Mouse (Mus musculus) heart, adult 9 months (tissue): ENCODE measurements around the gene Gpx4.
A peak's percentile ranks its signal among the peaks of the same experiment; 100 is the strongest.

Experiments used
- DNase-seq, 2 experiments: peaks; one replicate each; pipeline ENCODE4 v3.0.0; 2022; ENCODE audit warnings: low spot score in 2 of 2

Gene Gpx4

GRCm38 (mm10) chr10:80047041-80047565 lies at the start of gene Gpx4:
Gene Gpx4 (plus strand): TSS chr10:80047166.
- no peak for DNase-seq

- DNase-seq = peak in 1 of 2 experiments; percentile 57
Observed at GRCm38 (mm10) chr10:79997819-79998218, 49.1 kb upstream of the Gpx4 start.

- no peak for DNase-seq
Observed at GRCm38 (mm10) chr10:80001945-80002344, 45.0 kb upstream of the Gpx4 start.

GRCm38 (mm10) chr10:80002829-80003228 lies 44.1 kb upstream of the Gpx4 start:
- no peak for DNase-seq

GRCm38 (mm10) chr10:80003374-80004232 lies 43.4 kb upstream of the Gpx4 start:
- DNase-seq = peak in 1 of 2 experiments; percentile 56

GRCm38 (mm10) chr10:80004233-80004705 lies 42.7 kb upstream of the Gpx4 start:
- DNase-seq = no peak

GRCm38 (mm10) chr10:80011740-80012139 lies 35.2 kb upstream of the Gpx4 start:
- no peak for DNase-seq

GRCm38 (mm10) chr10:80013609-80014008 lies 33.4 kb upstream of the Gpx4 start:
- DNase-seq = no peak

GRCm38 (mm10) chr10:80014484-80015290 lies 32.3 kb upstream of the Gpx4 start:
- DNase-seq = no peak

GRCm38 (mm10) chr10:80015583-80015982 lies 31.4 kb upstream of the Gpx4 start:
- no peak for DNase-seq

GRCm38 (mm10) chr10:80016511-80016910 lies 30.5 kb upstream of the Gpx4 start, which contains the start of gene Arhgap45:
Gene Arhgap45 (plus strand): TSS chr10:80016653.
- DNase-seq = peak in 1 of 2 experiments; percentile 67

- DNase-seq = no peak
Observed at GRCm38 (mm10) chr10:80016931-80017330, 30.0 kb upstream of the Gpx4 start.

- DNase-seq = peak; percentile 51 to 66
Observed at GRCm38 (mm10) chr10:80017361-80017760, 29.6 kb upstream of the Gpx4 start.

- no peak for DNase-seq
Observed at GRCm38 (mm10) chr10:80017771-80018170, 29.2 kb upstream of the Gpx4 start.

GRCm38 (mm10) chr10:80018739-80019297 lies 28.1 kb upstream of the Gpx4 start:
- peak; percentile 59 to 70 for DNase-seq

GRCm38 (mm10) chr10:80019471-80020131 lies 27.4 kb upstream of the Gpx4 start:
- DNase-seq = peak; percentile 47 to 62

- DNase-seq = no peak
Observed at GRCm38 (mm10) chr10:80020191-80020590, 26.8 kb upstream of the Gpx4 start.

- DNase-seq = no peak
Observed at GRCm38 (mm10) chr10:80020603-80021319, 26.2 kb upstream of the Gpx4 start.

- no peak for DNase-seq
Observed at GRCm38 (mm10) chr10:80021320-80021641, 25.7 kb upstream of the Gpx4 start.

- no peak for DNase-seq
Observed at GRCm38 (mm10) chr10:80022164-80022563, 24.8 kb upstream of the Gpx4 start.

GRCm38 (mm10) chr10:80022806-80023205 lies 24.2 kb upstream of the Gpx4 start:
- no peak for DNase-seq
